Mouse (Mus musculus) intestine, embryonic 15.5 days (tissue): ENCODE results near the gene Cdk5rap3. TPM values are rescaled to one million over a fixed set of nuclear protein-coding genes. Genes with fewer than 3 reads are reported as not detected.
A peak's percentile ranks its signal among the peaks of the same experiment; 100 is the strongest.

Experiments
- ATAC-seq: fragments of 200-750 bp; cut with Nextera tagmentation; 2 replicates; pipeline ENCODE4 v1.8.0; 2017; ENCODE audit warnings: moderate TSS enrichment, moderate library complexity
- H3K27ac ChIP-seq: fragments of 300-500 bp; sonication (generic); 2 replicates; pipeline ENCODE4 v1.5.1; 2015; ENCODE audit warnings: mild to moderate bottlenecking, inconsistent platforms
- H3K27me3 ChIP-seq: fragments of 300-500 bp; sonication (generic); replicated peaks from 2 replicates; pipeline ENCODE4 v1.6.1; 2015; ENCODE audit warnings: inconsistent platforms
- H3K36me3 ChIP-seq: fragments of 300-500 bp; sonication (generic); 2 replicates; pipeline ENCODE4 v1.6.1; 2015; ENCODE audit warnings: inconsistent platforms
- H3K4me1 ChIP-seq: fragments of 300-500 bp; sonication (generic); replicated peaks from 2 replicates; pipeline ENCODE4 v1.6.1; 2015; ENCODE audit warnings: inconsistent platforms
- H3K4me2 ChIP-seq: fragments of 300-500 bp; sonication (generic); replicated peaks from 2 replicates; pipeline ENCODE4 v1.6.1; 2015; ENCODE audit warnings: mild to moderate bottlenecking, inconsistent platforms
- H3K4me3 ChIP-seq: fragments of 300-500 bp; sonication (generic); replicated peaks from 2 replicates; pipeline ENCODE4 v1.5.1; 2015; ENCODE audit warnings: inconsistent platforms
- H3K9ac ChIP-seq: fragments of 300-500 bp; sonication (generic); 2 replicates; pipeline ENCODE4 v1.6.1; 2015; ENCODE audit warnings: inconsistent platforms
- H3K9me3 ChIP-seq: fragments of 300-500 bp; sonication (generic); 2 replicates; pipeline ENCODE4 v1.6.1; 2016; ENCODE audit warnings: inconsistent platforms
- WGBS: fragments of 180-500 bp; shearing (Covaris S2); methylation state at CpG from one replicate; pipeline ENCODE4 v1.1.7; 2015; 5-methylcytosine and 5-hydroxymethylcytosine counted together
- polyA plus RNA-seq: library from polyadenylated mRNA; unstranded; fragments of >200 nt; fragmentation: Nextera tagmentation; extraction: Ambion mirVana; gene quantifications from 2 replicates; pipeline ENCODE4 v1.2.1, GENCODE M21; 2015

Gene Cdk5rap3
- polyA plus RNA-seq, 1 experiment from 2014 or later = 64.2 TPM

DNA sequence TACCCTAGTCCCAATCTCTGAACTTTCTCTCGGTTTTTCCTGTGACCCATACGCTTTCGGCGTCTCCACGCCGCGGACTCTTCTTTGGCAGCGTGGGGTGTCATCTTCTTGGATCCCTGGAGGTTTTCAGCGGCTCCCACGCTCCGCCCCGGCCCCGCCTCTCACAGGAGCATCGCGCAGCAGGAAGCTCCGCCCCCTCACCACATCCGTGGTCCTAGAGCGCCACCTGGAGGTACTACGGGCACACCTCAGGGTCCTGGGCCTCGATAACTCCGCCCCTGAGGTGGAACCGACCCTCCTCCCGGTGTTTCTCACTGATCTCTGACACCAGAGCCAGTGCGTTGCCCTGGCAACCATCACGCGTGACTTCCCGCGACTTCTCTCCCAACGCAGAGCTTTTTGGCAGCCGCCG lies 54.4 kb downstream of the Cdk5rap3 start:
- H3K4me1 ChIP-seq = peaks cover 22% of the 10 kb centered on the region

DNA sequence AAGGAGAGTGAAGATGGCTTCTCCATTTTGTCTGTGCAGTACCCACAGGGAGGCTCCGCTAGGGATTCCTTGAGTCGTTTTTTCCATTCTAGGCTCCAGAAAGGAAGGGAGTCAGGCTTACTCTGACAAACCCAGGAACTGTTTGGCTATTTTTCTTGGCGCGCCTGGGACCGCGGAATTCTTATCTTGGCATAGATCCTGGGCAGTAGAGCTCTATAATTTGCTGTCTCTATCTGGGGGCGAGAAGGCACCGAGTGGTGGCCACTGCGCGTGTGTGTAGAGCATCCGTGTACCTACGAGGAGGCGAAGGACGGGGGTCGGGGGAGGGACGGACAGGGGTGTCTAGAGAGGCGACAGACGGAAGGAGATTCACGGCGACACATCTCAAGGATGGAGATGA lies 54.9 kb downstream of the Cdk5rap3 start:
- Histone ChIP-seq H3K9me3 (no peaks in the 10 kb centered on the region), H3K9ac (peak overlapping the region; percentile 40), H3K27me3 (peaks cover 4% of the 10 kb centered on the region; the same call in 1 of the 2 replicates), H3K4me3 (peak overlapping the region; percentile 42), H3K27ac (0 out of 2 replicates have a peak overlapping the region, but pooled peaks have one; percentile 27), H3K4me1 (peaks cover 22% of the 10 kb centered on the region), H3K4me2 (peak overlapping the region; percentile 88), H3K36me3 (no peaks in the 10 kb centered on the region)
- ATAC-seq = peak; percentile 58
- WGBS = 1% methylated on average over 20 of the region's 20 CpGs

More for the DNA sequence above, 54.4 kb downstream of the Cdk5rap3 start:
- Histone ChIP-seq H3K9me3 (no peaks in the 10 kb centered on the region), H3K4me2 (peak overlapping the region; percentile 88), H3K9ac (peak overlapping the region; percentile 40), H3K4me3 (peak overlapping the region; percentile 42), H3K27me3 (peaks cover 4% of the 10 kb centered on the region; the same call in 1 of the 2 replicates), H3K27ac (0 out of 2 replicates have a peak overlapping the region, but pooled peaks have one; percentile 27), H3K36me3 (no peaks in the 10 kb centered on the region)
- whole genome bisulfite sequencing = under 1% methylated on average over 31 of the region's 31 CpGs
- peak; percentile 93 for ATAC-seq

DNA sequence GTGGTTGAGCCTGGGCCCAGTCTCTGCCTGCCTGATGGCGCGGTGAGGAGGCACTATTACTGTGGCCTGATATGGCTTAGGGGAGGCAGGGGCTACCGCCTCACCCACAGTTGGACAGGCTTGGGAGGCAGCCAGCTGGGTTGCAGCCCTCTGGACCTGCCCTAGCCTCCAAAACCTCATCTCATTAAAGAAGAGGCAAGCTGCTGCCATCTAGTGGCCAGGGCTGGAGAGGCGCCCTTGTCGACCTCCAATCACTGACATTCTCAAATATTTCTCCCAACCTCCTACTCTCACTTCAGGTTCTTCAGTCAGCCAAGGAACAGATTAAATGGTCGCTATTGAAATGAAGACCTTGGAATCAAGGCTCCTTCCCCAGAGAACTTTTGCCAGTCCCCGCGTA lies 55.7 kb downstream of the Cdk5rap3 start:
- no peaks in the 10 kb centered on the region for H3K36me3 ChIP-seq
- H3K27ac ChIP-seq = no peak overlapping the region
- peaks cover 22% of the 10 kb centered on the region for H3K4me1 ChIP-seq
- 0 out of 2 replicates have a peak, but pooled peaks cover 4% of the 10 kb centered on the region for H3K27me3 ChIP-seq
- peak; percentile 24; the same call in 1 of the 2 replicates for ATAC-seq
- no peaks in the 10 kb centered on the region for H3K9me3 ChIP-seq
- 10% methylated on average over 8 of the region's 8 CpGs for WGBS
- H3K4me2 ChIP-seq = peak overlapping the region; percentile 88; the same call in 1 of the 2 replicates
- H3K4me3 ChIP-seq = no peak overlapping the region
- H3K9ac ChIP-seq = no peak overlapping the region

DNA sequence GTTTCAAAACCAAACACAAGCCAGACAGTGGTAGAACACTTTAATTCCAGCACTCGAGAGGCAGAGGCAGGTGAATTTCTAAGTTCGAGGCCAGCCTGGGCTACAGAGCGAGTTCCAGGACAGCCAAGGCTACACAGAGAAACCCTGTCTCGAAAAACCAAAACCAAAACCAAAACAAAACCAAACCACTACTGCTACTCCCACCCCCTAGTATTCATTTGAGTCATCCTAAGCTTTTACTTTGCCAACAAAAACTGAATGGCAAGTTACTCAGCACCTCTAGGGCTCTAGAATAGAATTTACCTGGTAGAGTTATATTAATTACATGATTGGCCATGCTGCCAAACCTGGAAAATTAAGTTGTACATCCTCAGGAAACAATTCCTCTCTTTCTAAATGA lies 56.7 kb downstream of the Cdk5rap3 start:
- H3K9ac ChIP-seq = no peak overlapping the region
- H3K27ac ChIP-seq = no peak overlapping the region
- ATAC-seq = no peak
- no peak overlapping the region for H3K4me2 ChIP-seq
- no peaks in the 10 kb centered on the region for H3K9me3 ChIP-seq
- H3K36me3 ChIP-seq = no peaks in the 10 kb centered on the region
- WGBS = 92% methylated on average over 4 of the region's 4 CpGs
- H3K4me1 ChIP-seq = peaks cover 22% of the 10 kb centered on the region
- no peak overlapping the region for H3K4me3 ChIP-seq
- 0 out of 2 replicates have a peak, but pooled peaks cover 4% of the 10 kb centered on the region for H3K27me3 ChIP-seq

DNA sequence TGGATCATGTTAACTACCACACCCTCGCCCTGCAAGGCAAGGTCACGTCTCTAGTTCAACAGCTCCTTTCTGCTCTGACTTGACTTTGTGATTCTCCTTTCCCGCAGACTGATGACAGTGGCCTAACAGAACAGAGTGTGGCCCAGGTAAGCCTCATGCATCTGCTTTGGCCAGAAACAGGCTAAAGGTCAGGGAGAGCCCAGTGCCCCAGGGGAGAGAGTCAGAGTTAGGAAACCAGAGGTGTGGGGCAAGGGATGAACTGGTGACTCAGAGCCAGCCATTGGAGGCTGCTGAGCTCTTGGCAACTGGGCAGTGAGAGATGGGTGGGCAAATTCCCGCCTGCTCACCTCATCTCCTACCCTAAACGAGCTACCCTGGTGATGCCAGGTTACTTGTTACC lies 58.9 kb downstream of the Cdk5rap3 start:
- Histone ChIP-seq H3K27me3 (no peaks in the 10 kb centered on the region), H3K4me1 (peaks cover 18% of the 10 kb centered on the region), H3K36me3 (no peaks in the 10 kb centered on the region), H3K4me3 (no peak overlapping the region), H3K9me3 (no peaks in the 10 kb centered on the region), H3K4me2 (no peak overlapping the region), H3K27ac (no peak overlapping the region), H3K9ac (no peak overlapping the region)
- WGBS = 78% methylated on average over 5 of the region's 5 CpGs
- ATAC-seq = no peak

Other genes starting within 250 kb of the Cdk5rap3 start
- gene Snx11, start 138.9 kb downstream of the Cdk5rap3 start, polyA plus RNA-seq = 14.4 and 14.6 TPM in 2 replicates
- 92.8 and 101 TPM in 2 replicates for gene Cbx1, start 127.4 kb downstream of the Cdk5rap3 start, polyA plus RNA-seq
- gene Nfe2l1, start 86.5 kb downstream of the Cdk5rap3 start, polyA plus RNA-seq = 50.4 and 52.6 TPM in 2 replicates
- gene Copz2, start 66.6 kb downstream of the Cdk5rap3 start, polyA plus RNA-seq = 93.5 and 94.6 TPM in 2 replicates
- gene Prr15l, start 11.6 kb upstream of the Cdk5rap3 start, polyA plus RNA-seq = 84.7 and 86.9 TPM in 2 replicates
- gene Pnpo, start 27.5 kb upstream of the Cdk5rap3 start, polyA plus RNA-seq = 81.9 and 92.8 TPM in 2 replicates
- 13.3 and 15.1 TPM in 2 replicates for gene Sp2, start 66.5 kb upstream of the Cdk5rap3 start, polyA plus RNA-seq
- gene Sp6, start 96.9 kb upstream of the Cdk5rap3 start, polyA plus RNA-seq = 0.29 and 0.30 TPM in 2 replicates
- gene Scrn2, start 113.4 kb upstream of the Cdk5rap3 start, polyA plus RNA-seq = 18.1 and 21.9 TPM in 2 replicates
- gene Lrrc46, start 124.9 kb upstream of the Cdk5rap3 start, polyA plus RNA-seq = 0.40 and 0.45 TPM in 2 replicates
- gene Mrpl10, start 125.1 kb upstream of the Cdk5rap3 start, polyA plus RNA-seq = 86.9 and 88.7 TPM in 2 replicates
- gene Osbpl7, start 134.1 kb upstream of the Cdk5rap3 start, polyA plus RNA-seq = 9.1 and 11.1 TPM in 2 replicates
- 0.24 and 0.25 TPM in 2 replicates for gene Tbx21, start 198.8 kb upstream of the Cdk5rap3 start, polyA plus RNA-seq
- gene Tbkbp1, start 235.0 kb upstream of the Cdk5rap3 start, polyA plus RNA-seq = 3.8 and 4.2 TPM in 2 replicates